Mouse (Mus musculus): ENCODE measurements around the gene Hydin.

- no peak for TF ChIP-seq EP300 (IDR thresholded peaks at IDR 0.05; ENCODE audit: low read depth)
- TF ChIP-seq CTCF (IDR thresholded peaks at IDR 0.05; ENCODE audit: low read depth) = no peak
Measured at GRCm38 (mm10) chr8:110500253-110500652, 233.5 kb downstream of the Hydin start.

Data from liver, postnatal 0 days (tissue).